In genomic region chr11:120512790-120513453, GRCm38 (mm10) we compare ENCODE assay signal across 17 mouse cellular contexts. TPM values are rescaled to one million over a fixed set of nuclear protein-coding genes. Genes with fewer than 3 reads are reported as not detected.
A peak's percentile ranks its signal among the peaks of the same experiment; 100 is the strongest.
DNase-seq lines count a peak whose midpoint lies in the region; ATAC-seq and TF ChIP-seq lines count a peak whose summit lies in the region.
"Had no signal": no experiment of that assay in that cellular context is flagged by ENCODE, and none has a peak within 500 bp of the region (broad histone marks: within the 10 kb centered on the region; RNA-seq: fewer than 3 reads in every experiment).

No protein-coding gene starts in this region.

- peaks cover 7% of the 10 kb centered on the region; the same call in 1 of the 2 replicates for H3K4me1 ChIP-seq in kidney, adult 2 months (ENCODE audit: control insufficient read depth, insufficient read depth, low read length)
- H3K4me1 ChIP-seq in midbrain, embryonic 16.5 days (ENCODE audit: control insufficient read depth, insufficient read depth, low read length): peaks cover 2% of the 10 kb centered on the region; the same call in 1 of the 2 replicates

- H3K4me3 ChIP-seq in kidney, adult 2 months (ENCODE audit: insufficient read depth, low read depth, low read length): no peak overlapping the region
- no peak overlapping the region for H3K4me3 ChIP-seq in myocyte
- H3K4me3 ChIP-seq in midbrain, embryonic 16.5 days (ENCODE audit: low read depth, low read length): no peak overlapping the region
- no peak overlapping the region for H3K4me3 ChIP-seq in gastrocnemius, adult 2 months
- H3K4me3 ChIP-seq: heart, embryonic 13.5 days; kidney, embryonic 15.5 days; limb, embryonic 13.5 days; midbrain, embryonic 10.5 days; neural tube, embryonic 12.5 days had no signal

- H3K9me3 ChIP-seq in midbrain, embryonic 16.5 days (replicated peaks; ENCODE audit: control insufficient read depth, low read length, poor library complexity, severe bottlenecking): no peaks in the 10 kb centered on the region
- H3K9me3 ChIP-seq: heart, embryonic 13.5 days; kidney, embryonic 15.5 days; limb, embryonic 13.5 days; midbrain, embryonic 10.5 days; neural tube, embryonic 12.5 days had no signal

- TF ChIP-seq CTCF in kidney, adult 2 months (conservative IDR thresholded peaks at IDR 0.05; ENCODE audit: insufficient read depth, insufficient read length, low read depth, low read length): no peak
- TF ChIP-seq CTCF in gastrocnemius, adult 2 months (IDR thresholded peaks at IDR 0.05): no peak

- WGBS in kidney, adult 2 months: 31% methylated on average over 6 of the region's 6 CpGs
- 56% methylated on average over 6 of the region's 6 CpGs for WGBS in midbrain, embryonic 16.5 days

- H3K4me2 ChIP-seq in myocyte (ENCODE audit: low read depth): peak overlapping the region; percentile 16
- H3K4me2 ChIP-seq in midbrain, embryonic 16.5 days (ENCODE audit: low read length): no peak overlapping the region
- H3K4me2 ChIP-seq: heart, embryonic 13.5 days; kidney, embryonic 15.5 days; limb, embryonic 13.5 days; lung, embryonic 14.5 days; neural tube, embryonic 12.5 days had no signal

- H3K27ac ChIP-seq in kidney, adult 2 months (ENCODE audit: insufficient read depth, low read depth, low read length): no peak overlapping the region
- H3K27ac ChIP-seq in midbrain, embryonic 16.5 days (ENCODE audit: low read length): no peak overlapping the region
- H3K27ac ChIP-seq in gastrocnemius, adult 2 months: no peak overlapping the region
- H3K27ac ChIP-seq: heart, embryonic 13.5 days; kidney, embryonic 15.5 days; limb, embryonic 13.5 days; midbrain, embryonic 10.5 days; neural tube, embryonic 12.5 days had no signal

- H3K36me3 ChIP-seq in kidney, adult 2 months (ENCODE audit: control insufficient read depth, insufficient read depth, low read length): no peaks in the 10 kb centered on the region
- H3K36me3 ChIP-seq in myocyte (ENCODE audit: control insufficient read depth, insufficient read depth): no peaks in the 10 kb centered on the region
- no peaks in the 10 kb centered on the region for H3K36me3 ChIP-seq in midbrain, embryonic 16.5 days (ENCODE audit: control insufficient read depth, insufficient read depth, low read length)
- H3K36me3 ChIP-seq: heart, embryonic 13.5 days; kidney, embryonic 15.5 days; limb, embryonic 13.5 days; midbrain, embryonic 10.5 days; neural tube, embryonic 12.5 days had no signal

- H3ac ChIP-seq in myocyte (ENCODE audit: control insufficient read depth, insufficient read length): no peak overlapping the region

- no peak for ATAC-seq in midbrain, embryonic 16.5 days
- ATAC-seq: forebrain, postnatal 0 days had no signal

- H3K27me3 ChIP-seq in kidney, adult 2 months (replicated peaks; ENCODE audit: control insufficient read depth, insufficient read depth, low read length): no peaks in the 10 kb centered on the region
- no peaks in the 10 kb centered on the region for H3K27me3 ChIP-seq in myocyte (ENCODE audit: control insufficient read depth, insufficient read depth, insufficient read length)
- H3K27me3 ChIP-seq in midbrain, embryonic 16.5 days (ENCODE audit: control insufficient read depth, insufficient read depth, low read depth, low read length): no peaks in the 10 kb centered on the region
- H3K27me3 ChIP-seq: kidney, embryonic 15.5 days; limb, embryonic 13.5 days; neural tube, embryonic 12.5 days had no signal

- DNase-seq in adrenal gland, adult 2 months: peak; percentile 30
- DNase-seq in adrenal gland, adult 8-10 months: no peak
- peak; percentile 59 for DNase-seq in kidney, adult 2 months
- no peak for DNase-seq in kidney, adult 11 months
- DNase-seq in cerebellum, adult 9-10 months: peak; percentile 72
- no peak for DNase-seq in gastrocnemius, adult 2 months
- DNase-seq: forebrain, postnatal 0 days; gastrocnemius, postnatal 25 days; layer of hippocampus, adult 9-11 months; lung, embryonic 14.5 days had no signal

- intact Hi-C loops in gastrocnemius, adult 2 months (cut with DNase I): no loop called here

- TF ChIP-seq POLR2A in kidney, adult 2 months (IDR thresholded peaks at IDR 0.05; ENCODE audit: low read depth, low read length): no peak
- TF ChIP-seq POLR2A in myocyte (IDR thresholded peaks at IDR 0.05; ENCODE audit: insufficient read length, low read depth): no peak

- no peaks in the 10 kb centered on the region for H3K79me2 ChIP-seq in myocyte (ENCODE audit: control insufficient read depth, insufficient read depth)

- H3K9ac ChIP-seq in midbrain, embryonic 16.5 days (ENCODE audit: low read depth, low read length): no peak overlapping the region
- H3K9ac ChIP-seq: forebrain, postnatal 0 days; heart, embryonic 13.5 days; kidney, embryonic 15.5 days; limb, embryonic 13.5 days; lung, embryonic 14.5 days; neural tube, embryonic 12.5 days had no signal

TF ChIP-seq in myocyte, 11 proteins besides CTCF, POLR2A, EP300 and RAD21:
- TF ChIP-seq SRF (IDR thresholded peaks at IDR 0.05; ENCODE audit: control insufficient read depth, insufficient read length, low read depth) (no peak), MYOG (IDR thresholded peaks at IDR 0.05; ENCODE audit: control insufficient read depth in 1 of 3, insufficient read depth in 1 of 3, insufficient read length in 2 of 3, low read depth in 2 of 3) (peak in 1 of 3 experiments; percentile 8), E2F4 (IDR thresholded peaks at IDR 0.05; ENCODE audit: insufficient read depth) (no peak), MYOD1 (IDR thresholded peaks at IDR 0.05; ENCODE audit: control insufficient read depth in 1 of 3, insufficient read length in 2 of 3, low read depth in 2 of 3) (peak in 1 of 3 experiments; percentile 55), CEBPB (IDR thresholded peaks at IDR 0.05; ENCODE audit: insufficient read depth, poor library complexity, severe bottlenecking) (no peak), USF1 (IDR thresholded peaks at IDR 0.05; ENCODE audit: low read depth) (no peak)
TF ChIP-seq in myocyte: peak in this region for 2.

RNA-seq across cellular contexts. Expression of gene Gcgr, which starts 17.6 kb away (rescaled TPM):
- 1 to 10 TPM; 1.5 to 1.7 TPM for total RNA-seq in adrenal gland, adult 2 months (2021)
- polyA plus RNA-seq in adrenal gland, adult 2 months (2012; rRNA removed): 2.1 and 2.5 TPM in 2 replicates
- total RNA-seq in adrenal gland, adult 8-10 months (2022): 1 to 10 TPM in 3 of 4 experiments, under 1 TPM in 1; 0.87 to 4.0 (median 2.3) TPM
- polyA plus RNA-seq in kidney, adult 2 months (2012; rRNA removed): 52.8 and 77.3 TPM in 2 replicates
- polyA plus RNA-seq in myocyte (2012; fragmentation: generic; extraction: Trizol): 0.05 TPM
- polyA plus RNA-seq in midbrain, embryonic 16.5 days (2015; fragmentation: Nextera tagmentation; extraction: Ambion mirVana): 0.13 and 0.31 TPM in 2 replicates
- under 1 TPM in 1 of 2 experiments, not detected in 1; 0.33 TPM for total RNA-seq in gastrocnemius, adult 2 months (2021)
- total RNA-seq: forebrain, postnatal 0 days had no signal

RNA-seq across cellular contexts. Expression of gene Slc25a10, which starts 21.3 kb away (rescaled TPM):
- total RNA-seq in adrenal gland, adult 2 months (2021): 100 to 1,000 TPM; 103 to 116 TPM
- 400 and 531 TPM in 2 replicates for polyA plus RNA-seq in adrenal gland, adult 2 months (2012; rRNA removed)
- 100 to 1,000 TPM; 121 to 174 (median 163) TPM for total RNA-seq in adrenal gland, adult 8-10 months (2022)
- 751 and 939 TPM in 2 replicates for polyA plus RNA-seq in kidney, adult 2 months (2012; rRNA removed)
- polyA plus RNA-seq in myocyte (2012; fragmentation: generic; extraction: Trizol): 43.8 TPM
- polyA plus RNA-seq in midbrain, embryonic 16.5 days (2015; fragmentation: Nextera tagmentation; extraction: Ambion mirVana): 23.1 and 24.8 TPM in 2 replicates
- total RNA-seq in gastrocnemius, adult 2 months (2021): 1 to 10 TPM; 2.8 to 4.1 TPM

RNA-seq across cellular contexts. Expression of gene Mrpl12, which starts 28.5 kb away (rescaled TPM):
- total RNA-seq in adrenal gland, adult 2 months (2021): 100 to 1,000 TPM; 107 to 146 TPM
- polyA plus RNA-seq in adrenal gland, adult 2 months (2012; rRNA removed): 163 and 185 TPM in 2 replicates
- total RNA-seq in adrenal gland, adult 8-10 months (2022): 10 to 100 TPM; 77.6 to 95.8 (median 90.1) TPM
- polyA plus RNA-seq in kidney, adult 2 months (2012; rRNA removed): 282 and 300 TPM in 2 replicates
- 218 TPM for polyA plus RNA-seq in myocyte (2012; fragmentation: generic; extraction: Trizol)
- 118 and 130 TPM in 2 replicates for polyA plus RNA-seq in midbrain, embryonic 16.5 days (2015; fragmentation: Nextera tagmentation; extraction: Ambion mirVana)
- 100 to 1,000 TPM; 120 to 177 TPM for total RNA-seq in gastrocnemius, adult 2 months (2021)

RNA-seq across cellular contexts. Expression of gene Mcrip1, which starts 36.6 kb away (rescaled TPM):
- total RNA-seq in adrenal gland, adult 2 months (2021): 10 to 100 TPM; 56.9 to 65.8 TPM
- polyA plus RNA-seq in adrenal gland, adult 2 months (2012; rRNA removed): 136 and 157 TPM in 2 replicates
- 10 to 100 TPM; 62.9 to 67.8 (median 65.3) TPM for total RNA-seq in adrenal gland, adult 8-10 months (2022)
- polyA plus RNA-seq in kidney, adult 2 months (2012; rRNA removed): 129 and 131 TPM in 2 replicates
- 237 TPM for polyA plus RNA-seq in myocyte (2012; fragmentation: generic; extraction: Trizol)
- 232 and 233 TPM in 2 replicates for polyA plus RNA-seq in midbrain, embryonic 16.5 days (2015; fragmentation: Nextera tagmentation; extraction: Ambion mirVana)
- total RNA-seq in gastrocnemius, adult 2 months (2021): 10 to 100 TPM; 21.7 to 22.1 TPM

RNA-seq across cellular contexts. Expression of gene Ppp1r27, which starts 38.0 kb away (rescaled TPM):
- under 1 TPM; 0.40 to 0.79 TPM for total RNA-seq in adrenal gland, adult 2 months (2021)
- 0.83 and 1.2 TPM in 2 replicates for polyA plus RNA-seq in adrenal gland, adult 2 months (2012; rRNA removed)
- total RNA-seq in adrenal gland, adult 8-10 months (2022): 1 to 10 TPM in 3 of 4 experiments, under 1 TPM in 1; 0.78 to 2.8 (median 1.2) TPM
- polyA plus RNA-seq in kidney, adult 2 months (2012; rRNA removed): 9.5 TPM in 1 of 2 replicates, not detected in the other
- polyA plus RNA-seq in myocyte (2012; fragmentation: generic; extraction: Trizol): 1.0 TPM
- not detected in 2 replicates for polyA plus RNA-seq in midbrain, embryonic 16.5 days (2015; fragmentation: Nextera tagmentation; extraction: Ambion mirVana)
- total RNA-seq in gastrocnemius, adult 2 months (2021): 100 to 1,000 TPM; 188 to 418 TPM
- total RNA-seq: forebrain, postnatal 0 days had no signal
- polyA plus RNA-seq: forebrain, postnatal 0 days; heart, embryonic 13.5 days; lung, embryonic 14.5 days; midbrain, embryonic 10.5 days; neural tube, embryonic 12.5 days had no signal

Comparison
In these comparisons a context has a peak if more than half of its experiments do, and no peak if none do; other contexts are left out.
1. DNase-seq: peak in adrenal gland, adult 2 months (single experiment), kidney, adult 2 months (single experiment) and cerebellum, adult 9-10 months (single experiment); none in adrenal gland, adult 8-10 months (single experiment), kidney, adult 11 months (single experiment) and gastrocnemius, adult 2 months (single experiment).
2. RNA of gene Gcgr, which starts 17.6 kb away (polyA plus RNA-seq): 52.8 to 77.3 TPM in kidney, adult 2 months; 2.1 to 2.5 TPM in adrenal gland, adult 2 months, 0.13 to 0.31 TPM in midbrain, embryonic 16.5 days and 0.05 TPM in myocyte (single experiment); every median in the first group is over 10 times any median in the second.